Mouse (Mus musculus) CD4-positive naive resting alpha-beta T cell, adult 57 days (primary cell): ENCODE data around the gene Bckdk. TPM values are rescaled to one million over a fixed set of nuclear protein-coding genes. Genes with fewer than 3 reads are reported as not detected.

Experiments used
- total RNA-seq: library from RNA; stranded (reverse); gene quantifications from one replicate; pipeline ENCODE4 v1.2.4, GENCODE M21; 2023

Gene Bckdk
- 36.7 TPM for total RNA-seq

DNA sequence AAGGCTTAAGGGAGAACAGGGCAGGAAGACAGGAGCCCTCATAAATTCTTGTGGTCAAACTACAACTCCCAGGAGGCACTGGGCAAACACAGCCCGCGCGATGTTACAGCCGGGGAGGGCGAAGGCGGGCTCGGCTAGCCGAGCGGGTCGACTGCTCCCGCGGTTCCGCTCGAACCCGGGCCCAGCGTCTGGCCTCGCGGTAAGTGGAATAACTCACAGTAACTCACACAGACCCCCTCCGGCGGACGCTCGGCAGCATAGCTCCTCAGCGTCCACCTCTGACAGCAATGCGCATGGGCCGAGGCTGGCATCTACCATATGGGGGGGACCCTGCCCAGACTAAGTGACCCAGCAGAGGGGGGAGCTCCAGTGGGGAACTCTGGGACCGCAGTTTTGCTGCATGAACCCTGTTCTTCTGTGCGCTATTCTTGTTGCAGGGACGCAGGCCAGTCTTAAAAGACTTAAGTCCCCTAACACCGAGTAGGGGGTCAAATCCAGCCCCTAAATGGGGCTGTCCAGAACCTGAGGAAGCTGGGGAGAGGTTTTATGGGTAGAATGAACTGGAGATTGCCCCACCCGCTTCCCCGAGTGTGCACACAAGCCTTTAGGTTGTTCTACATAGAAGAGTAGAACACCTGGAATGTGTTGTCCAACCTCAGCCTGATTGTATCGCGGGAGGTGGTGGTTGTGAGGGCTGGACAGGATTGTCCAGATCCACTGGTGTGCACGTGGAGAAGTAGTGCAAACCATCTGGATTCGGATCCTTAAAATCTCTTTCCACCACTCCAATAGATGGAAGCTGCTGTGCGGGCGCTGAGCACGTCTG lies at the start of gene Bckdk:
Gene Bckdk (plus strand): TSS at position 112 of the 826 bp plus-strand sequence.

DNA sequence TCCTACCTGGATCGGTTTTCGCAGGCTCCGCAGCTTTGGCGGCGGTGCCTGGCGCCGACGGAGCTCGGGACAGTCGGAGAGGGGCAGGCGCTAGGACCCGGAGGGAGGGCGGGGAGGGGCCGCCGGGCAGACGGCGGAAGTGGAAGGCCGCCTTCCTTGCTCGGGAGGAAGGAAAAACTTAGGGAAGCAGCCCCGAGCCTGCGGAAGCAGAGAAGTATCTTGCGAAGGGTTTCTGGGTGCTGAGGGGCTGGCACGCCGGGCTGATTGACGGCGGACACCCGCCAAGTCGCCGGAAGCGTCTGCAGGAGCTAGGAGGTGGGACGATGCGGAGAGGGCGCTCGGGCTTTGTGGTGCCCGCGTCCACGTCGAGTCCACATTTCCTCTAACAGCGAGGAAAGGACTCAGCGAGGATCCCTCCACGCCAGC lies 27.8 kb upstream of the Bckdk start, which contains the start of gene Zfp646:
Gene Zfp646 (plus strand): TSS at position 181 of the 426 bp plus-strand sequence.

DNA sequence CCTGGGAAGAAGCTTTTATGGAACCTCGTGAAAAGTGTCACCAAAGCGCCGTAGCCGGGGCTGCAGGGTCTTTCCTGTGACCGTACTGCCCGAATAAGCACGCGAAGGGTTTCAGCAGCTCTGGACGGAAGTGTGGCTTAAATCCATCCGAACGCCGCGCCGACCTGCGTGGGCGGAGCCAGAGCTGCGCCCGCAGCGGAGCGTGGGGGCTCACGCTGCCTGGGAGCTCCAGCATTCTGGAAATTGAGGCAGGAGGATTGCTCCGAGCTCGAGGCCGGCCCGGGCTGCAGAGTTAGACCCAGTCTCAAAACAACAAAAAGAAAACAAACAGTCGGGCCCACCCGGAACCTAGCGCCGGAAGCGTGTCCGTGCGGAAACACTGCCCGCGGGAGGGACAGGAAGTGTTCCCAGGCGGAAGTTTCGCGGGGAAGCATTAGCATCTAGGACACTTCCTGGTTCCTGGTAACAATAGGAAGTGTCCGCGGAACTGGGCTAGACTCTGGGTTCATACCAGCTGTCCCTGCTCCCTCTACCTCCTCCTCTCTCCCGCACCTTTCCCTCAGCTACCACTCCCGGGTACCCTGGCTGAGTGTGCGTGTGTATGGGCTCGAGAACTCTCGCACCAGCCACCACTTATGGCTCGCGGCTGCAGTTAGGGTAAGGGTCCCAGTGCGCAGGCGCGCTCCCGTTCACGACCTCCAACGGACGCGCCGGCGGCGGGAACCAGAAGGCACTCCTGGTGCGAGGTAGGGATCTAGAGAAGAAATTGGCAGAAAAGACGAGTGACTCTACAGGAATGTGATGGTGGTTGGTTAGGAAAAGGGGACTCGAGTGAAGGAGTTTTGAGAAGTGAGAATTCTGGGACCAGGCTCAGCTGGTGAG lies 27.2 kb upstream of the Bckdk start, which contains the start of gene Zfp668:
Gene Zfp668 (minus strand): TSS at position 362 of the 882 bp plus-strand sequence.

DNA sequence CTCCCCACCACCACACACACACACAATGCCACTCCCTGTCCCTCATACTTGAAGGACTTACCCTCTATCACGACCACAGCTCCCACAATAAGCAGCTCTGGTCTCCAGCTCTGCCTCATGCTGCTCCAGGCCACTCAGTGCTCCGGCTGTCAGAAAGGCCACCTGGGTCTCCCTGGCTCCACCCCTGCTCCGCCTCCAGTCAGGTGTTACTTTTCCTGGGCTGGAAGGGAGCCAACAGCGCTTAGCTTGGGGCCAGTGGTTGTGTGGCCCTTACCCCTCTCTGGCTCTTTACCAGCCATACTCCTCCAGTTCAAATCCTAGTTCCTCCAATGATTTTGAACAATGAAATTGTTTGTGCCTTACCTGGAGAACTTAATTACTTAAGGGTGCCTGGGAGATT lies 13.1 kb upstream of the Bckdk start, which contains the start of gene Prss53:
Gene Prss53 (minus strand): TSS at position 173 of the 400 bp plus-strand sequence.

DNA sequence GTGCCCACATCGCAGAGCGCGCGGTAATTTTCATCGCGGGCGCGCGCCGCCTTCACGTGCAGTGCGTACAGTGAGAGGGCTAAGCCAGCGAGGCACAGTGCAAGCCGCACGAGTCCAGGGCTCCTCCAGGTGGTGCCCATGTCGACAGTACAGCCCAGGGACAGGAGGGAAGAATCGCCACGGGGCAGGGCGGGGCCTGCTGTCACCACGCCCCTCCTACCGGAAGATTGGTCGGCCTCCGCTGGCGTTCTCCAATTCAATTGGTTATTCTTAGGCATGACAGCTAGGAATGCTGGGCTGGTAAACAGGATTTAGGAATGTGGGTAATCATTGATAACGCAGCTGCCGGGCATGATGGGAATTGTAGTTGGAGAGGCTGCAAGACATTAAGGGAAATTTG lies 8.4 kb upstream of the Bckdk start, which contains the start of the genes Gm21974 and Vkorc1:
Gene Gm21974 (minus strand): TSS at position 13 of the 400 bp plus-strand sequence.
Gene Vkorc1 (minus strand): TSS at position 176 of the 400 bp plus-strand sequence.

DNA sequence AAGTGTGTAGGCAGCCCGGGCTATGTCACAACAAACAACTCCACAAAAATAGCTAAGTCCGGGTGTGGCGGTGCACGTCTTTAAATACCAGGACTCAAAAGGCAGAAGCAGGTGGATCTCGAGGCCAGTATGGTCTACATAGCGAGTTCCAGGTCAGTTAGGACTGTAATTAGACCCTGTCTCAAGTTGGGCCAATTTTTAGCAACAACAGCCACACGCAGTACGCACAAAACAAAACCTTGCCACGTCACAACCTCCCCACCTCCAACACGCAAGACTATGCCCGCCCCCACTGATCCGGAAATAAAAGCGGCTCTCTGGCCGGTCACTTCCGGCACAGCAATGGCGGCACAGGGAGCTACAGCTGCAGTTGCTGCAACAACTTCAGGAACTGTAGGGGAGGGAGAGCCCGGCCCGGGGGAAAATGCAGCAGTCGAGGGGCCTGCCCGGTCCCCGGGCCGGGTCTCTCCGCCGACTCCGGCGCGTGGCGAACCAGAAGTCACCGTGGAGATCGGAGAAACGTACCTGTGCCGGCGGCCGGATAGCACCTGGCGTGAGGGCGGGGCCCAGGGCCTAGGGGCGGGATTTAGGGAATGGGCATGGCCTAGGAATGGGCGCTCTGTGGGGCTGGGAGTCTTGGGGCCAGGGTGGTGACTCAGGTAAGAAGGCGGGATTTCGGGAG lies 8.4 kb downstream of the Bckdk start, which contains the start of gene Kat8:
Gene Kat8 (plus strand): TSS at position 327 of the 682 bp plus-strand sequence.

DNA sequence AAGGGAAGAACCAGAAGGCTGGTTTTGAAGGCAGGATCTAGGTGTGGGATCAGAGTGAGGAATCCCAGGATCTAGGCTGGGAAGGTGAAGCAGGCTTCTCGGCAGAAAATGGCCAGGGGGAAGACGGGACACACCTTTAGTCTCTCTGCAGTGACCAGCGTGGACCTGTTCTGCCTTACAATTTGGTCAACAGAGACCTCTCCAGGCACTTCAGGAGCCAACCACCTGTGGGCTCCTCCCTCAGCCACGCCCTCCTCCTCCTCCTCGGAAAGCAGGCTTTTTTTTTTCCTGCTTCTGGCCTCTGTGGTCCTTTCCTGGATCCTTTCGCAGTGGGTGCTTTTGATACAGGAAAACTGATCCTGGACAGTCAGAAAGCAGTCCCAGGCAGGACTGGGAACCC lies 26.0 kb downstream of the Bckdk start, which contains the start of gene Prss8:
Gene Prss8 (minus strand): TSS at position 182 of the 400 bp plus-strand sequence.

DNA sequence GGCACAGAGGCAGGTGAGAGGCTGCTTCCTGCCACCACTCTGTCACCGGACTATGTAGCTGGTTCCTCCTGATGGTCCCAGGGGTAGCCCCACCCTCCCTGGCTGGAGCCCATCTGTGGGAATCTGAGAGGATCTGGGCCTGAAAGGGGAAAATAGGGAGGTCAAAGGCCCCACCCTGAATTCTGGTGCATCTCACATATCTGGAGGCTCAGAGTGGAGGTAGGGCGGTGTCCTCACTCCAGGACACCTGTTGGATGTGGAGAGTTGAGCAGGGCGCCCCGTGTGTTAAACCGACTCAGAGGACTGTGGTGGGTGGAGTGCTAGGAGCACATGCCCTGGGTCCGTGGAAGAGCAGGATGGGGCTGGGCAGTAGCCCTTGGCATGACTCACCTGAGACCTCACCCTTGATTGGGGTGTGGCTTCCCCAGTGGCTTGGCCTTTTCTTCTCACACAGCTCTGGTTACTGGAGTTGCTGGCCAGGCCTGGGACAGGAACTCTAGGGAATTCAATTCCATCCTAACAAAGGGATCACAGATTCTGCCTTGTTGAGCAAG lies 42.7 kb downstream of the Bckdk start, which contains the start of gene Prss36:
Gene Prss36 (minus strand): TSS at position 256 of the 554 bp plus-strand sequence.

Other genes starting within 250 kb of the Bckdk start
- 30.7 TPM for gene Bcl7c, start 195.1 kb upstream of the Bckdk start, total RNA-seq
- gene Ctf1, start 191.3 kb upstream of the Bckdk start, total RNA-seq: not detected
- not detected for gene Ctf2, start 171.9 kb upstream of the Bckdk start, total RNA-seq
- 6.9 TPM for gene Fbxl19, start 159.5 kb upstream of the Bckdk start, total RNA-seq
- gene Orai3, start 134.3 kb upstream of the Bckdk start, total RNA-seq: 10.6 TPM
- gene Setd1a, start 127.4 kb upstream of the Bckdk start, total RNA-seq: 84.5 TPM
- gene Gm49388, start 118.5 kb upstream of the Bckdk start, total RNA-seq: not detected
- gene Hsd3b7, start 103.5 kb upstream of the Bckdk start, total RNA-seq: 5.6 TPM
- 114 TPM for gene Stx4a, start 79.8 kb upstream of the Bckdk start, total RNA-seq
- not detected for gene Stx1b, start 79.5 kb upstream of the Bckdk start, total RNA-seq
- gene Zfp646, start 27.9 kb upstream of the Bckdk start, total RNA-seq: 89.5 TPM
- gene Zfp668, start 27.3 kb upstream of the Bckdk start, total RNA-seq: 20.5 TPM
- 0.44 TPM for gene Prss53, start 13.1 kb upstream of the Bckdk start, total RNA-seq
- gene Gm21974, start 8.6 kb upstream of the Bckdk start, total RNA-seq: not detected
- 15.3 TPM for gene Vkorc1, start 8.5 kb upstream of the Bckdk start, total RNA-seq
- 37.3 TPM for gene Kat8, start 8.4 kb downstream of the Bckdk start, total RNA-seq
- not detected for gene Prss8, start 26.0 kb downstream of the Bckdk start, total RNA-seq
- 1.4 TPM for gene Prss36, start 42.6 kb downstream of the Bckdk start, total RNA-seq
- gene Fus, start 63.4 kb downstream of the Bckdk start, total RNA-seq: 865 TPM
- 60.1 TPM for gene Pycard, start 89.8 kb downstream of the Bckdk start, total RNA-seq
- gene Trim72, start 99.9 kb downstream of the Bckdk start, total RNA-seq: 2.4 TPM
- gene Itgam, start 158.6 kb downstream of the Bckdk start, total RNA-seq: 4.8 TPM
- not detected for gene Gm49368, start 158.6 kb downstream of the Bckdk start, total RNA-seq
- 3.6 TPM for gene Itgax, start 225.5 kb downstream of the Bckdk start, total RNA-seq